Mouse (Mus musculus) midbrain, embryonic 13.5 days (tissue): ENCODE measurements around the gene Nudt8. TPM values are rescaled to one million over a fixed set of nuclear protein-coding genes. Genes with fewer than 3 reads are reported as not detected.
"Not testable (repeated sequence)": the region's sequence is repeated elsewhere in the genome, so short reads cannot be mapped to it uniquely, and the experiment has no call there.

ENCODE experiments used
- ATAC-seq: fragments of 200-750 bp; cut with Nextera tagmentation; 2 replicates; pipeline ENCODE4 v1.8.0; 2017; ENCODE audit warnings: mild to moderate bottlenecking, moderate TSS enrichment, moderate library complexity
- H3K27ac ChIP-seq: fragments of 300-500 bp; sonication (generic); 2 replicates; pipeline ENCODE4 v1.5.1; 2015; ENCODE audit warnings: inconsistent platforms, mild to moderate bottlenecking, moderate library complexity
- H3K27me3 ChIP-seq: fragments of 300-500 bp; sonication (generic); 2 replicates; pipeline ENCODE4 v1.6.1; 2015; ENCODE audit warnings: mild to moderate bottlenecking, inconsistent platforms
- H3K36me3 ChIP-seq: fragments of 300-500 bp; sonication (generic); 2 replicates; pipeline ENCODE4 v1.6.1; 2015; ENCODE audit warnings: mild to moderate bottlenecking, inconsistent platforms
- H3K4me1 ChIP-seq: fragments of 300-500 bp; sonication (generic); replicated peaks from 2 replicates; pipeline ENCODE4 v1.6.1; 2015; ENCODE audit warnings: inconsistent platforms
- H3K4me2 ChIP-seq: fragments of 300-500 bp; sonication (generic); replicated peaks from 2 replicates; pipeline ENCODE4 v1.6.1; 2015; ENCODE audit warnings: moderate library complexity, mild to moderate bottlenecking, inconsistent platforms
- H3K4me3 ChIP-seq: fragments of 300-500 bp; sonication (generic); replicated peaks from 2 replicates; pipeline ENCODE4 v1.5.1; 2015; ENCODE audit warnings: mild to moderate bottlenecking, inconsistent platforms
- H3K9ac ChIP-seq: fragments of 300-500 bp; sonication (generic); replicated peaks from 2 replicates; pipeline ENCODE4 v1.6.1; 2015; ENCODE audit warnings: mild to moderate bottlenecking, inconsistent platforms
- H3K9me3 ChIP-seq: fragments of 300-500 bp; sonication (generic); 2 replicates; pipeline ENCODE4 v1.6.1; 2016; ENCODE audit warnings: mild to moderate bottlenecking, inconsistent platforms
- WGBS: fragments of 180-500 bp; shearing (Covaris S2); methylation state at CpG from one replicate; pipeline ENCODE4 v1.1.7; 2015; 5-methylcytosine and 5-hydroxymethylcytosine counted together
- polyA plus RNA-seq: library from polyadenylated mRNA; unstranded; fragments of >200 nt; fragmentation: Nextera tagmentation; extraction: Ambion mirVana; gene quantifications from 2 replicates; pipeline ENCODE4 v1.2.1, GENCODE M21; 2015

Gene Nudt8
- 25.2 and 26.4 TPM in 2 replicates for polyA plus RNA-seq

DNA sequence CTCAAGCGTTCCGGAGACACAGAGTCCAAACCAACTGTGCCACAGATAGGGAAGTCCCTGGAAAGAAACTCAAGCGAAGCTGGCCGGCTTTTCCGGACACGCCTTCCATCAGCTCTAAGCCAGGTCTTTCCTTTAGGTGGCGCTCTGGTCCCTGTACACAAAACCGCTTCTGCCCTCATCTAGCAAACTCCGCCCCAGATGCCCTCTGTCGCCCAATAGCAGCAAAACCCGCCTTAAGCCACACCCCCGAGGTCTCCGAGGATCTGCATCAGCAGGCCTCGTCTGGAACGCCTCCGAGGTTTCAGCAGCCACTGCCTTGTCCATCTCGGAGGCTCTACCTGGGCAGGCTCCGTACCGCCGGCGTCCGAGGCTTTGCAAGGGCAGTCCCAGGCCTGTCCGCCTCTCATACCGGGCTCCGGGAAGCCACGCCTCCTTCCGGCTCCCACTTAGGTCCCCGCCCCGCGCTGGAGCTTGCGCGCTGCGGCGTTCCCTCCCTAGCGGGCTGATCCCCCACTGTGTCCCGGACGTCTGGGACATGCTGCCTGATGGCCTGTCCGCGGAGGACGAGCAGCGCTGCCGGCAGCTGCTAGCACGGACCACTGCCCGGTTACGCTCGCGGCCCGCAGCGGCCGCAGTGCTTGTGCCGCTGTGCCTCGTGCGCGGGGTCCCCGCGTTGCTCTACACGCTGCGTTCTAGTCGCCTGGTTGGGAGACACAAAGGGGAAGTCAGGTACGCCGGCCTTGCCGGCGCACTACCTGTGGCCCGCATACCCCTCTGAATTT lies at the start of gene Nudt8, which contains the start of gene Gm49405:
TSS of gene Nudt8 (plus strand) at position 462 of the 782 bp plus-strand sequence.
TSS of gene Gm49405 (plus strand) at position 508 of the 782 bp plus-strand sequence.
- peak within 1 kb of the TSS; percentile 71 for H3K4me3 ChIP-seq
- peak within 1 kb of the TSS; percentile 86 for H3K4me2 ChIP-seq
- peak; percentile 92 for ATAC-seq
- H3K9me3 ChIP-seq = no peaks in the 10 kb centered on the region
- WGBS = under 1% methylated on average over 64 of the region's 64 CpGs
- H3K36me3 ChIP-seq = peaks cover 8% of the 10 kb centered on the region; the same call in 1 of the 2 replicates
- peak within 1 kb of the TSS; percentile 97 for H3K27ac ChIP-seq
- peak within 1 kb of the TSS; percentile 88 for H3K9ac ChIP-seq
- peaks cover 3% of the 10 kb centered on the region for H3K27me3 ChIP-seq
- H3K4me1 ChIP-seq = peaks cover 19% of the 10 kb centered on the region

GRCm38 (mm10) chr19:3951461-3951860 lies 48.9 kb upstream of the Nudt8 start:
- Histone ChIP-seq H3K9ac (no peak overlapping the region), H3K4me3 (no peak overlapping the region), H3K4me1 (no peaks in the 10 kb centered on the region), H3K36me3 (no peaks in the 10 kb centered on the region), H3K27ac (no peak overlapping the region), H3K4me2 (no peak overlapping the region), H3K9me3 (no peaks in the 10 kb centered on the region), H3K27me3 (0 out of 2 replicates have a peak, but pooled peaks cover under 1% of the 10 kb centered on the region)
- no peak for ATAC-seq

- no peak for ATAC-seq
- WGBS = 73% methylated on average over 1 of the region's 1 CpGs
Observed at GRCm38 (mm10) chr19:3952099-3952498, 48.3 kb upstream of the Nudt8 start.

DNA sequence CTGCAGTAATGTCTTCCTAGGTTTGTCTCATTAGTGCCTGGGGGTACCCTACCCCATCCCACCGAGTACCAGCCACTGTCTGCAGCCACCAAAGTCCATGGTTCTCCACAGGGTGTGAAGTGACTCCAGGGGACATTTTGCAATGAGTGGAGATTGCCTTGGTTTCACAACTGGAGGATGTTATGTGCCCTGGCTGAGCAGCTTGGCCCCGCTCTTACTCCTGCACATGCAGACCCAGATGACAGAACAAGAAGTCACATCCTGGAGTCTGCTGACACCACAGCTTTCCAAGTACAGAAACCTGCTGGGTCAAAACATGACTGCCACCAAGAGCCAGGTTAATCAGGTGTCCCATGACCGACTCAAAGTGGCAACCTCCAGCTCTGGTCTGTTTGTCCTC lies 45.3 kb upstream of the Nudt8 start:
- no peaks in the 10 kb centered on the region for H3K9me3 ChIP-seq
- no peak for ATAC-seq

More at GRCm38 (mm10) chr19:3952099-3952498, 48.3 kb upstream of the Nudt8 start:
- Histone ChIP-seq H3K4me3 (no peak overlapping the region), H3K27ac (no peak overlapping the region), H3K9ac (no peak overlapping the region), H3K4me1 (no peaks in the 10 kb centered on the region), H3K36me3 (no peaks in the 10 kb centered on the region), H3K27me3 (0 out of 2 replicates have a peak, but pooled peaks cover 3% of the 10 kb centered on the region), H3K9me3 (no peaks in the 10 kb centered on the region), H3K4me2 (no peak overlapping the region)

GRCm38 (mm10) chr19:3955804-3956203 lies 44.6 kb upstream of the Nudt8 start:
- no peak for ATAC-seq
- H3K27ac ChIP-seq = no peak overlapping the region
- H3K9ac ChIP-seq = no peak overlapping the region
- no peaks in the 10 kb centered on the region for H3K4me1 ChIP-seq
- 60% methylated on average over 4 of the region's 4 CpGs for WGBS
- 0 out of 2 replicates have a peak, but pooled peaks cover 3% of the 10 kb centered on the region for H3K27me3 ChIP-seq
- H3K36me3 ChIP-seq = no peaks in the 10 kb centered on the region
- no peak overlapping the region for H3K4me3 ChIP-seq
- H3K4me2 ChIP-seq = no peak overlapping the region
- no peaks in the 10 kb centered on the region for H3K9me3 ChIP-seq

More for the DNA sequence above, 45.3 kb upstream of the Nudt8 start:
- Histone ChIP-seq H3K9ac (no peak overlapping the region), H3K4me1 (no peaks in the 10 kb centered on the region), H3K27me3 (0 out of 2 replicates have a peak, but pooled peaks cover 3% of the 10 kb centered on the region), H3K4me3 (no peak overlapping the region), H3K4me2 (no peak overlapping the region), H3K27ac (no peak overlapping the region), H3K36me3 (no peaks in the 10 kb centered on the region)
- WGBS = 73% methylated on average over 3 of the region's 3 CpGs

DNA sequence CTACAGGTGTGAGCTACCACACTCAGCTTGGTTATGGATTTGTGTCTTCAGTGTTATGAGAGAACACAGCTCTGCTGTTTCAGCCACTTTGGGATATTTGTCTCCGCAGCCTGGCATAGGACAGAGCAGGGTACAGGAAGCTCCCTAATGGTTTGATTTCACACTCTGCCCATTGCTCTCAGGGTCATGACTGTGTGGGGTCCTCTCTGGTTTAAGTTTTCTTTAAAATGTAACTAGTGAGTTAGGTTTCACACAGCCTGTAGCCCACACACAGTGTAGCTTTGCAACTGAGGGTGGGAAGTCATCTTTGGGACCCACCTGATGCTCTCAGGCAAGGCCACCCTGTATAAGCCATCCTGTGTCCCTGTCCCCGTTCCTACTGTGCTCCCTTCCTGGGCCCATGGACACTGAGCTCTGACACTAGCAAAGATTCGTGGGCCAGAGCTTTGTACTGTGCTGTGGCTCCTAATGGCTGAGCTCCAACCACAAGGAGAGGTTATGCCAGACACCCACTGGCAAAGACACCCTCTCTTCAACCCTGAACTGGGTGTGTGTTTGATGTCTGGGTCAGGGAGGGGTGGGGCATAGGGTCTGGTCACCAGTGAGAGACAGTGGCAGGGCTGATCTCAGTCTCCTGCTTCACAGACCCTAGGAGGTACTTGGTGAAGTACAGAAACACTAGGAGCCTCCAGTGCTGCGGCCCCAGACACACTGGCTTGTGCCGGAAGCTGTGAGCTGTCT lies 42.9 kb upstream of the Nudt8 start:
- not testable (repeated sequence) for H3K4me1 ChIP-seq, ATAC-seq, H3K4me3 ChIP-seq, H3K9ac ChIP-seq, H3K4me2 ChIP-seq, H3K27ac ChIP-seq, H3K9me3 ChIP-seq, H3K27me3 ChIP-seq, H3K36me3 ChIP-seq
- whole genome bisulfite sequencing = 83% methylated on average over 5 of the region's 5 CpGs

GRCm38 (mm10) chr19:3958470-3958869 lies 41.9 kb upstream of the Nudt8 start, which contains the start of gene Aldh3b3:
TSS of gene Aldh3b3 (plus strand) at chr19:3958645.
- Histone ChIP-seq H3K27me3 (0 out of 2 replicates have a peak, but pooled peaks cover 3% of the 10 kb centered on the region), H3K4me2 (no peak within 1 kb of the TSS), H3K4me1 (no peaks in the 10 kb centered on the region), H3K36me3 (no peaks in the 10 kb centered on the region), H3K9me3 (no peaks in the 10 kb centered on the region), H3K4me3 (no peak within 1 kb of the TSS), H3K27ac (no peak within 1 kb of the TSS), H3K9ac (no peak within 1 kb of the TSS)
- no peak for ATAC-seq
- 79% methylated on average over 4 of the region's 4 CpGs for WGBS

- Histone ChIP-seq H3K4me3 (no peak overlapping the region), H3K4me1 (no peaks in the 10 kb centered on the region), H3K27me3 (0 out of 2 replicates have a peak, but pooled peaks cover 3% of the 10 kb centered on the region), H3K27ac (no peak overlapping the region), H3K9ac (no peak overlapping the region), H3K4me2 (no peak overlapping the region), H3K9me3 (no peaks in the 10 kb centered on the region), H3K36me3 (no peaks in the 10 kb centered on the region)
- no peak for ATAC-seq
Observed at GRCm38 (mm10) chr19:3959030-3959429, 41.4 kb upstream of the Nudt8 start.

- Histone ChIP-seq H3K4me1 (no peaks in the 10 kb centered on the region), H3K4me3 (no peak overlapping the region), H3K4me2 (no peak overlapping the region), H3K9ac (no peak overlapping the region), H3K36me3 (no peaks in the 10 kb centered on the region), H3K27me3 (0 out of 2 replicates have a peak, but pooled peaks cover 3% of the 10 kb centered on the region), H3K9me3 (no peaks in the 10 kb centered on the region), H3K27ac (no peak overlapping the region)
- 88% methylated on average over 5 of the region's 5 CpGs for WGBS
- ATAC-seq = no peak
Observed at GRCm38 (mm10) chr19:3960211-3960610, 40.2 kb upstream of the Nudt8 start.

DNA sequence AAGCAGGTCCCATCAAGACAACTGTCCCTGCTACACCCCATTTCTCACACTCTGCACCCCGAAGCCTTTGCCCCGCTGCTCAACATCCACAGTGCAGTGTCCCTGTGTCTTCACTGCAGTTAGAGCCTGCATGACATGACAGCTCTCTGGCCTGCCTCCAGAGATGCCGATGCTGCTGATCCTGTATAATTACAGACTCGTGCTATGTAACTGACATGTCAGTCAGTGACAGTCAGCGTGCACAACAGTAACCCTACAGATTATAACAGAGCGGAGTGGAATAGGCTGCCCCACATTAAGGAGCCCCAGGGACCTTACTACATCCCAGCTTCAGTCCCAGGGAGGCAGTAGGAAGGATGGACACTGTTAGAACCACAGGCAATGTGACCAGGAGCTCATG lies 38.6 kb upstream of the Nudt8 start:
- H3K27ac ChIP-seq, ATAC-seq, H3K27me3 ChIP-seq, H3K4me2 ChIP-seq, H3K4me3 ChIP-seq, H3K4me1 ChIP-seq, H3K36me3 ChIP-seq, H3K9me3 ChIP-seq, H3K9ac ChIP-seq: not testable (repeated sequence)
- WGBS = 85% methylated on average over 6 of the region's 6 CpGs

DNA sequence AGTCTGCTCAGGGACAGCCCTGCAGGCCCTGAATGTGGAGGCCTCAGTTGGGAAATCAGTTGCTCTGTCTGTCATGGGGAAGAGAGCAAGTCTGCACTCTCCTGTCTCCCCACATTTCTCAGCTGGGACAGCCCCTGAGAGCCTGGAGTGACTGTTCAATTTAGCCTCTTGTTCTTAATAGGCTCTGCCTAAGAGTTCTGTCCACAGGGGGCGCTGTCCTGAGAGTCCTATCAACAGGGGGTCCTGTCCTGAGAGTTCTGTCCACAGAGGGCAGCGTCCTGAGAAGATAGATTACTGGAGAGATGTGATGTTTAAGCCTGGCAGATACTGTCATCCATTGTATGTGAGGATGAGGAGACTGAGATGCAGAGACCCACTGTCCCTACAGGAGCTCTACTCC lies 37.9 kb upstream of the Nudt8 start:
- WGBS = 17% methylated on average over 2 of the region's 2 CpGs
- Histone ChIP-seq H3K9ac (no peak overlapping the region), H3K9me3 (no peaks in the 10 kb centered on the region), H3K36me3 (no peaks in the 10 kb centered on the region), H3K4me3 (no peak overlapping the region), H3K27ac (no peak overlapping the region), H3K27me3 (no peaks in the 10 kb centered on the region), H3K4me1 (no peaks in the 10 kb centered on the region), H3K4me2 (no peak overlapping the region)
- no peak for ATAC-seq

DNA sequence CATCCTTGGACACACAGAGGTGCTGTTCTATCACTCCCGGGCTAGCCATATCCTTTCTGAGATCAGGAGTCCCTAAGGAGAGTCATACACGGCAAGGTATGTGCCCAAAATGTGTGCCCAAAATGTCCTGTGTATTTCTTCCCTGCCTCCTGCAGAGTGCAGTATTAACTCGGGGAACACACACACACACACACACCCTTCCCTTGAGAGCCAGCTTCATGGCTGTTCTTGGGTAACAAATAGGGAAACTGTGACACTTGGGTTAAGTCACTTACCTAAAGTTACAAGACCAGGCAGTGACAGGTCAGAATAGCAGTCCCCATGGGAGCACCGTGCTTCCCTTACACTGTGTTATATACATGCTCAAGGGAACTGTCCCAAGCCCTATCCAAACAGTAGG lies 36.4 kb upstream of the Nudt8 start:
- no peaks in the 10 kb centered on the region for H3K36me3 ChIP-seq
- H3K4me1 ChIP-seq = no peaks in the 10 kb centered on the region
- H3K9me3 ChIP-seq = no peaks in the 10 kb centered on the region
- no peak overlapping the region for H3K27ac ChIP-seq
- H3K9ac ChIP-seq = no peak overlapping the region
- H3K27me3 ChIP-seq = no peaks in the 10 kb centered on the region
- 76% methylated on average over 4 of the region's 4 CpGs for WGBS
- no peak overlapping the region for H3K4me3 ChIP-seq
- H3K4me2 ChIP-seq = no peak overlapping the region
- no peak for ATAC-seq
